Mouse (Mus musculus) kidney, postnatal 0 days (tissue): Measurements from ENCODE around the gene Ubqln4. TPM values are rescaled to one million over a fixed set of nuclear protein-coding genes. Genes with fewer than 3 reads are reported as not detected.

Experiments
- ATAC-seq: fragments of 200-750 bp; cut with Nextera tagmentation; replicated peaks from 2 replicates; pipeline ENCODE4 v1.8.0; 2017; ENCODE audit warnings: low read depth, moderate number of reproducible peaks, moderate TSS enrichment, moderate library complexity; ENCODE audit not compliant: low FRiP score
- DNase-seq: peaks from one replicate; pipeline ENCODE4 v3.0.0-alpha.2; 2016; ENCODE audit warnings: low spot score
- H3K27ac ChIP-seq: fragments of 300-500 bp; sonication (generic); 2 replicates; pipeline ENCODE4 v1.5.1; 2014; ENCODE audit warnings: mild to moderate bottlenecking
- H3K27me3 ChIP-seq: fragments of 300-500 bp; sonication (generic); 2 replicates; pipeline ENCODE4 v1.6.1; 2014; ENCODE audit warnings: low read length, mixed read lengths; ENCODE audit not compliant: insufficient read depth
- H3K36me3 ChIP-seq: fragments of 300-500 bp; sonication (generic); 2 replicates; pipeline ENCODE4 v1.6.1; 2014; ENCODE audit warnings: low read length, mixed read lengths; ENCODE audit not compliant: insufficient read depth
- H3K4me1 ChIP-seq: fragments of 300-500 bp; sonication (generic); replicated peaks from 2 replicates; pipeline ENCODE4 v1.6.1; 2014; ENCODE audit warnings: antibody characterized with exemption, low read length, mixed read lengths; ENCODE audit not compliant: insufficient read depth
- H3K4me2 ChIP-seq: fragments of 300-500 bp; sonication (generic); 2 replicates; pipeline ENCODE4 v1.6.1; 2014; ENCODE audit warnings: mild to moderate bottlenecking, low read length, moderate library complexity, mixed read lengths
- H3K4me3 ChIP-seq: fragments of 300-500 bp; sonication (generic); replicated peaks from 2 replicates; pipeline ENCODE4 v1.5.1; 2014; ENCODE audit warnings: low read depth, low read length
- H3K9ac ChIP-seq: fragments of 300-500 bp; sonication (generic); 2 replicates; pipeline ENCODE4 v1.6.1; 2014; ENCODE audit warnings: low read depth, low read length
- H3K9me3 ChIP-seq: fragments of 300-500 bp; sonication (generic); replicated peaks from 2 replicates; pipeline ENCODE4 v1.6.1; 2016; ENCODE audit warnings: low read length, inconsistent platforms, mixed read lengths
- CTCF ChIP-seq: IDR thresholded peaks from 2 replicates; pipeline ENCODE4 v1.5.1; 2016; ENCODE audit warnings: antibody characterized with exemption, low read depth, mild to moderate bottlenecking, moderate library complexity
- WGBS: fragments of 180-500 bp; shearing (Covaris S2); extraction: QIAGEN DNeasy Blood & Tissue Kit; methylation state at CpG from one replicate; pipeline ENCODE4 v1.1.7; 2014; 5-methylcytosine and 5-hydroxymethylcytosine counted together
- polyA plus RNA-seq: library from polyadenylated mRNA; unstranded; fragments of >200 nt; fragmentation: Nextera tagmentation; extraction: Ambion mirVana; gene quantifications from 2 replicates; pipeline ENCODE4 v1.2.1, GENCODE M21; 2015

The Ubqln4 gene
- polyA plus RNA-seq, 1 experiment from 2014 or later, result 35.1 TPM

- Histone ChIP-seq H3K9ac (no peak overlapping the region), H3K4me3 (no peak overlapping the region), H3K27me3 (no peaks in the 10 kb centered on the region), H3K36me3 (0 out of 2 replicates have a peak, but pooled peaks cover under 1% of the 10 kb centered on the region), H3K27ac (no peak overlapping the region), H3K9me3 (no peaks in the 10 kb centered on the region), H3K4me2 (no peak overlapping the region), H3K4me1 (0 out of 2 replicates have a peak, but pooled peaks cover under 1% of the 10 kb centered on the region)
- DNase-seq (no peak), ATAC-seq (no peak)
- 56% methylated on average over 5 of the region's 5 CpGs for WGBS
- no peak for TF ChIP-seq CTCF
Measured at GRCm38 (mm10) chr3:88543651-88544410, 9.7 kb upstream of the Ubqln4 start.

DNA sequence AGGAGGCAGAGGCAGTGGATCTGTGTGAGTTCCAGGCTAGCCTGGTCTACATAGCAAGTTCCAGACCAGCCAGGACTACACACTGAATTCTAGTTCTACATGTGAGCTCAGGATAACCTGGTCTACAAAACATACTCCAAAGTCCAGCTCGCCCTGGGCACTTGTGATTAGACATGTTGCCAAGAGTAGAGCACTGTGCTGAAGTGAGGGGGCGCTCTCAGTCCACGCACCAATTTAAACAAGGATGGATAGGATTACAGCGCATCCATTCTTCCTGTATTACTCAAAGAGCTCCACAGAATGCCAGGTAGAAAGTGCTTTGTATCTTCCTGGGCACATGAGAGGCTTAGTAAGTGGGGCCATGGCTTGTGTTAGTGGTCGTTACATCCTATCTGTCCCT lies 9.0 kb upstream of the Ubqln4 start:
- H3K9me3 ChIP-seq, result no peaks in the 10 kb centered on the region
- no peaks in the 10 kb centered on the region for H3K4me1 ChIP-seq
- DNase-seq (peak; percentile 69), ATAC-seq (no peak)
- 26% methylated on average over 5 of the region's 5 CpGs for WGBS
- no peak overlapping the region for H3K27ac ChIP-seq
- no peak overlapping the region for H3K4me2 ChIP-seq
- H3K4me3 ChIP-seq, result no peak overlapping the region
- peak; percentile 76 for TF ChIP-seq CTCF
- no peaks in the 10 kb centered on the region for H3K36me3 ChIP-seq
- no peaks in the 10 kb centered on the region for H3K27me3 ChIP-seq
- no peak overlapping the region for H3K9ac ChIP-seq

DNA sequence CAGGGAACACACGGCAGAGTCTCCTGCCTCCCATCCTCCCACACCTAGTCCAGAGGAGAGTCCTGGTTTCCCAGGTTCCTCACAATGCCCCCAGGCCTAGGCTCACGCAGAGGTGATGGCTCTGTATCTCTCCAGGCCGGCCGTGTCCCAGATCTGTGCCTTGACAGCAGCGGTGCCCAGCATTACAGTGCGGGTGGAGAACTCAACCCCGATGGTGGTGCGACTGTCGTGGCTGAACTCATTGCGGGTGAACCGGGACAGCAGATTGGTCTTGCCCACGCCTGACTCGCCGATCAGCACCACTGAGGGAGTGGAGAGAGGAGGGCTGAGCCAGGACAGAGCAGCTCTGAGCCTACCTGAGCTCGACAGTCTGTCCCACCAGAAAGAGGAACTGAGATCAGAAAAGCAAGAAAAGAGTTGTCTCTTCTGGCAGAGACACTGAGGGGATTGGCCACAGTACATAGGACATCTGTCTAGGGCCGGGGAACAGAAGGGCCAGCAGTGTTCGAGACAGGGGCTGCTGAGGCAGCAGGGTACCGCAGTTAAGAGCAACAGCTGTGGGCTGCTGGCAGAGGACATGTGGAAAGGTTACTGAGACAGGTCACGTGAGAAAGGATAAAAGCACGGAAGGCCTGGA lies 8.5 kb upstream of the Ubqln4 start:
- WGBS, result 51% methylated on average over 20 of the region's 20 CpGs
- TF ChIP-seq CTCF, result no peak
- H3K27ac ChIP-seq, result no peak overlapping the region
- H3K9me3 ChIP-seq, result no peaks in the 10 kb centered on the region
- no peaks in the 10 kb centered on the region for H3K36me3 ChIP-seq
- no peaks in the 10 kb centered on the region for H3K27me3 ChIP-seq
- ATAC-seq (no peak), DNase-seq (no peak)
- H3K4me2 ChIP-seq, result no peak overlapping the region
- no peak overlapping the region for H3K4me3 ChIP-seq
- H3K9ac ChIP-seq, result no peak overlapping the region
- H3K4me1 ChIP-seq, result no peaks in the 10 kb centered on the region

DNA sequence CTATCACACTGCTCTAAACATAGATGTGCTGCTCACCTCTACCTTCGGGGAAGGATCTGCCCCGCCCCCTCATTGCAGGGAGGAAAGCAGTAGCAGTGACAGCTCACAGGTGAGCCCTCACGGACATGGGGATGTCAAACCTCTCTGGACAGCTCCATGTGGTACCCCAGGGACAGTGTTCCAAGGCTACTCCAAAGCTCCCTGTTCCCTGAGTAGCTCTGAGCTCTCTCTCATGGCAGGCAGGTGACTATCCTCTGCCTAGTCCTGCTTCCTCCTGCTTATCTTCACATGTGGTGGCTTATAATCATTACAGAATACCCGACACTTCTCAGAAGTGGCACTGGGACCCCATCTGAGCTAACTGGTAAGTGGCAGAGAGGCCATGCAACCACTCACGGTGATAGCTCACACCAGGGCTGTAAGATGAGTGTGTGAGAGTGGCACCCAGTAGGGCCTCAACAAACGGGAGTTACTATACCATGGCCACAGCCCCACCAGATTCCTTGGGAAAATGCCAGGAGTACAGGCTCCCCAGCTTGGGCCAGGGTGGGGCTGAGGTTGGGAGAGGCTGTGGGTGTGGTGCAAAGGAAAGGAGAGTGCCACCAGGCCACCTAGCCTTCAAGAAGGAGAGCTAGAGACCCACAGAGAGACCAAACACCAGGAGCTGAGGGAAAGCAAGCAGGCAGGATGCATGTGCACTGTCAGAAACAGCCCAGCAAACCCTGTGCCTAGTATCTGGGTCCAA lies 6.7 kb upstream of the Ubqln4 start:
- 77% methylated on average over 6 of the region's 6 CpGs for WGBS
- H3K4me2 ChIP-seq, result no peak overlapping the region
- DNase-seq (no peak), ATAC-seq (no peak)
- peaks cover 6% of the 10 kb centered on the region for H3K4me1 ChIP-seq
- H3K27me3 ChIP-seq, result no peaks in the 10 kb centered on the region
- H3K4me3 ChIP-seq, result no peak overlapping the region
- H3K9ac ChIP-seq, result no peak overlapping the region; the same call in 1 of the 2 replicates
- no peak for TF ChIP-seq CTCF
- no peaks in the 10 kb centered on the region for H3K9me3 ChIP-seq
- no peak overlapping the region for H3K27ac ChIP-seq
- no peaks in the 10 kb centered on the region for H3K36me3 ChIP-seq

- no peak within 1 kb of the TSS for H3K9ac ChIP-seq
- peak within 1 kb of the TSS; percentile 41 for H3K4me2 ChIP-seq
- H3K36me3 ChIP-seq, result no peaks in the 10 kb centered on the region
- H3K4me1 ChIP-seq, result peaks cover 10% of the 10 kb centered on the region
- peak within 1 kb of the TSS; percentile 42; the same call in 1 of the 2 replicates for H3K27ac ChIP-seq
- DNase-seq (no peak), ATAC-seq (no peak)
- no peak within 1 kb of the TSS for H3K4me3 ChIP-seq
- TF ChIP-seq CTCF, result no peak
- no peaks in the 10 kb centered on the region for H3K9me3 ChIP-seq
- H3K27me3 ChIP-seq, result no peaks in the 10 kb centered on the region
- WGBS, result 48% methylated on average over 18 of the region's 18 CpGs
Measured at GRCm38 (mm10) chr3:88548180-88548917, 5.2 kb upstream of the Ubqln4 start, which contains the start of gene Rab25. Gene Rab25 (minus strand): TSS chr3:88548300.
